In the genomic region with DNA sequence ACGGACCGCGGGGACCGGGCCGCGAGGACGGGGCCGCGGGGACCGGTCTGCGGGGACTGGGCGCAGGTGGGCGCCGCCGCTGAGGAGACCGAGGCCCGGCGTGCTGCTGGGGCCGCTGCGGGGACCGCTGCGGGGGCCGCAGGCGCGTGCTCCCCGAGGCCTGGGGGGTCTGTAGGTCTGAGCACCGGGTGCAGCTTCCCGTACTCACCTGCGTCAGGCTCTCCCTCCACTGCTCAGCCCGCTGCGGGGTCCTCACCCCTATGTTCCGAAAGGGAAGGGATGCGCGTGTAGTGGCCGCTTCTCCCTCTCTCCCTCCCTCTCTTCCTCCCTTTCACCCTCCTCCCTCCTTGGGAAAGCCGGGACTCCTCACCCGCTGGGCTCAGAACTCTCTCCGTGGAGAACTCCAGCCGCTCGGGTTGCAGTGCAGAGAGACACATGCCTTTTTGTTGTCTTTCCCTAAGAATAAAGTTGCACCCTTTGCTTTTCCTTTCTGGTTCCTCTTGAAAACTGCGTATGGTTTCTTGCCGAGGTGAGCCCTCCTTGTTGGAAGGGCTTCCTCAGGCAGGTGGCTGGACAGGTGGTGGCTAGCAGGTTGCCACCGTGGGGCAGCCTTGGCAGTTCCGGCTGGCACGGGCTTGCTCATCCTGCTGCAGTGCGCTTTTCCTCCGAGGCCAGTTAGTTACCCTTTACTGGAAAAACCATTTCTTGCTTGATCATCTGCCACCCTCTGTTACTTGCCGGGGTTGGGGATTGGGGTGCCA, we compare ENCODE assay signal across 7 mouse cellular contexts. TPM values are rescaled to one million over a fixed set of nuclear protein-coding genes. Genes with fewer than 3 reads are reported as not detected.
A peak's percentile ranks its signal among the peaks of the same experiment; 100 is the strongest.
DNase-seq lines count a peak whose midpoint lies in the region; ATAC-seq and TF ChIP-seq lines count a peak whose summit lies in the region.

No protein-coding gene starts in this region.

- no peaks in the 10 kb centered on the region for H3K9me3 ChIP-seq in ES-Bruce4 (replicated peaks; ENCODE audit: control insufficient read depth, insufficient read depth, low read length, poor library complexity, severe bottlenecking)
- H3K9me3 ChIP-seq in heart, embryonic 11.5 days (replicated peaks; ENCODE audit: control insufficient read depth, low read length), result no peaks in the 10 kb centered on the region
- no peaks in the 10 kb centered on the region for H3K9me3 ChIP-seq in kidney, embryonic 15.5 days (replicated peaks)

- peak overlapping the region; percentile 95 for H3K9ac ChIP-seq in ES-Bruce4 (ENCODE audit: low read depth, poor library complexity, severe bottlenecking)
- H3K9ac ChIP-seq in heart, embryonic 11.5 days (ENCODE audit: low read depth, low read length), result peak overlapping the region; percentile 94
- H3K9ac ChIP-seq in kidney, embryonic 15.5 days, result peak overlapping the region; percentile 86

- H3K4me2 ChIP-seq in heart, embryonic 11.5 days, result peak overlapping the region; percentile 98
- H3K4me2 ChIP-seq in kidney, embryonic 15.5 days, result peak overlapping the region; percentile 93

- TF ChIP-seq EP300 in ES-Bruce4 (IDR thresholded peaks at IDR 0.05; ENCODE audit: insufficient read depth, low read depth, low read length), result no peak

- peak; percentile 37; the same call in 1 of the 2 replicates for ATAC-seq in heart, embryonic 11.5 days (replicated peaks; ENCODE audit: insufficient number of reproducible peaks, low FRiP score, low TSS enrichment)
- ATAC-seq in kidney, embryonic 15.5 days (replicated peaks; ENCODE audit: low FRiP score), result peak; percentile 71

- no peak overlapping the region for H3K27ac ChIP-seq in ES-Bruce4 (ENCODE audit: insufficient read depth, low read length)
- H3K27ac ChIP-seq in heart, embryonic 11.5 days (ENCODE audit: low read depth, low read length), result peak overlapping the region; percentile 73
- peak overlapping the region; percentile 78 for H3K27ac ChIP-seq in kidney, embryonic 15.5 days
- H3K27ac ChIP-seq in small intestine, adult 2 months (ENCODE audit: insufficient read depth, low read depth, low read length), result peak overlapping the region; percentile 64

- DNase-seq in B cell, adult 2 months, result peak; percentile 54 to 58
- peak; percentile 91 to 96 for DNase-seq in cerebellum, postnatal 14 days
- peak; percentile 43 for DNase-seq in lung, postnatal 10 days

- under 1% methylated on average over 34 of the region's 48 CpGs for WGBS in heart, embryonic 11.5 days (ENCODE audit: insufficient replicate concordance)
- under 1% methylated on average over 29 of the region's 48 CpGs for WGBS in kidney, embryonic 15.5 days
- under 1% methylated on average over 45 of the region's 48 CpGs for WGBS in small intestine, adult 2 months

- no peaks in the 10 kb centered on the region for H3K36me3 ChIP-seq in ES-Bruce4 (ENCODE audit: control insufficient read depth, insufficient read depth, low read length, poor library complexity, severe bottlenecking)
- no peaks in the 10 kb centered on the region for H3K36me3 ChIP-seq in heart, embryonic 11.5 days (ENCODE audit: control insufficient read depth, insufficient read depth, low read length)
- no peaks in the 10 kb centered on the region for H3K36me3 ChIP-seq in kidney, embryonic 15.5 days
- H3K36me3 ChIP-seq in small intestine, adult 2 months (ENCODE audit: control insufficient read depth, insufficient read depth, low read length), result no peaks in the 10 kb centered on the region

- TF ChIP-seq POLR2A in ES-Bruce4 (IDR thresholded peaks at IDR 0.05; ENCODE audit: insufficient read depth, low read length), result no peak
- TF ChIP-seq POLR2A in small intestine, adult 2 months (IDR thresholded peaks at IDR 0.05; ENCODE audit: low read depth, low read length), result no peak; the same call in 1 of the 2 replicates

- TF ChIP-seq CTCF in ES-Bruce4 (IDR thresholded peaks at IDR 0.05; ENCODE audit: low read depth, low read length), result no peak
- TF ChIP-seq CTCF in small intestine, adult 2 months (IDR thresholded peaks at IDR 0.05; ENCODE audit: extremely low read depth, insufficient read length, insufficient replicate concordance, low read depth, low read length), result no peak

- H3K27me3 ChIP-seq in ES-Bruce4 (ENCODE audit: control insufficient read depth, insufficient read depth, low read length, poor library complexity, severe bottlenecking), result no peaks in the 10 kb centered on the region
- no peaks in the 10 kb centered on the region; the same call in 1 of the 2 replicates for H3K27me3 ChIP-seq in heart, embryonic 11.5 days (ENCODE audit: control insufficient read depth, insufficient read depth, low read length)
- H3K27me3 ChIP-seq in kidney, embryonic 15.5 days, result no peaks in the 10 kb centered on the region
- no peaks in the 10 kb centered on the region for H3K27me3 ChIP-seq in small intestine, adult 2 months (ENCODE audit: control insufficient read depth, insufficient read depth, low read length)

- H3K4me3 ChIP-seq in ES-Bruce4 (ENCODE audit: low read depth, low read length), result peak overlapping the region; percentile 90
- peak overlapping the region; percentile 92 for H3K4me3 ChIP-seq in heart, embryonic 11.5 days (ENCODE audit: low read depth, low read length)
- H3K4me3 ChIP-seq in kidney, embryonic 15.5 days (replicated peaks), result peak overlapping the region; percentile 98
- peak overlapping the region; percentile 88 for H3K4me3 ChIP-seq in small intestine, adult 2 months (ENCODE audit: low read depth, low read length)

- H3K4me1 ChIP-seq in ES-Bruce4 (ENCODE audit: control insufficient read depth, insufficient read depth, low read length), result peaks cover 3% of the 10 kb centered on the region
- peaks cover 16% of the 10 kb centered on the region for H3K4me1 ChIP-seq in heart, embryonic 11.5 days (ENCODE audit: control insufficient read depth, insufficient read depth, low read length)
- H3K4me1 ChIP-seq in kidney, embryonic 15.5 days, result peaks cover 27% of the 10 kb centered on the region
- peaks cover 9% of the 10 kb centered on the region; the same call in 1 of the 2 replicates for H3K4me1 ChIP-seq in small intestine, adult 2 months (ENCODE audit: control insufficient read depth, insufficient read depth, insufficient read length, low read length)

RNA-seq across cellular contexts. Expression of gene Dgkd, which starts 0.7 kb away (rescaled TPM):
- polyA plus RNA-seq in ES-Bruce4 (2011; ENCODE audit: insufficient read depth, insufficient read length, low read depth, missing spikeins), result 60.2 and 62.4 TPM in 2 replicates
- 22.2 and 24.2 TPM in 2 replicates for polyA plus RNA-seq in heart, embryonic 11.5 days (2014; fragmentation: Nextera tagmentation; extraction: Ambion mirVana)
- polyA plus RNA-seq in kidney, embryonic 15.5 days (2015; fragmentation: Nextera tagmentation; extraction: Ambion mirVana), result 30.0 and 33.6 TPM in 2 replicates
- polyA plus RNA-seq in small intestine, adult 2 months (2012; rRNA removed), result 21.5 and 47.1 TPM in 2 replicates

RNA-seq across cellular contexts. Expression of gene Sag, which starts 50.3 kb away (rescaled TPM):
- polyA plus RNA-seq in ES-Bruce4 (2011; ENCODE audit: insufficient read depth, insufficient read length, low read depth, missing spikeins), result 2.8 and 3.0 TPM in 2 replicates
- polyA plus RNA-seq in heart, embryonic 11.5 days (2014; fragmentation: Nextera tagmentation; extraction: Ambion mirVana), result 1.2 and 1.5 TPM in 2 replicates
- 3.0 and 3.1 TPM in 2 replicates for polyA plus RNA-seq in kidney, embryonic 15.5 days (2015; fragmentation: Nextera tagmentation; extraction: Ambion mirVana)
- 0.05 and 0.16 TPM in 2 replicates for polyA plus RNA-seq in small intestine, adult 2 months (2012; rRNA removed)

Comparison
In these comparisons a context has a peak if more than half of its experiments do, and no peak if none do; other contexts are left out.
1. DNase-seq: peak in every context shown above with its lines; median percentile 94 in cerebellum, postnatal 14 days; 56 in B cell, adult 2 months; 43 in lung, postnatal 10 days.